In the genomic region with DNA sequence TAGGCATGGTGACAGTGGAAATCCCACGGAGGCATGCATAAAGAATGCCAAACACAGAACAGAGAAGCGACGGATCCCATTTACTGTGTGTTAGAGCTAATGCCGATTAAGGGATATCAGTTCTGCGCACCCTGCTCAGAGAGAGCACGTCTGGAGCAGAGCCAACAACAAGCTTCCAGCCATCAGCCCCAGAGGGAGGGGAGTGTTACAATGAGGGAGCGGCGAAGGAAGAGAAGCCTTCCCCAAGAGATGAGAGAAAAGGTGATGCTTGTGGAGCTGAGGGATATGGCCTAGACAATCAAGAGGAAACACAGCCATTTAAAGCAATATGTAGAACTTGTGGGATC, we compare ENCODE assay signal across 10 mouse cellular contexts.
DNase-seq lines count a peak whose midpoint lies in the region; ATAC-seq and TF ChIP-seq lines count a peak whose summit lies in the region.
"Had no signal": no experiment of that assay in that cellular context is flagged by ENCODE, and none has a peak within 500 bp of the region (broad histone marks: within the 10 kb centered on the region; RNA-seq: fewer than 3 reads in every experiment).

No protein-coding gene starts in this region.

- no peaks in the 10 kb centered on the region for H3K27me3 ChIP-seq in embryonic facial prominence, embryonic 14.5 days (replicated peaks; ENCODE audit: control insufficient read depth, insufficient read depth, low read length)
- no peaks in the 10 kb centered on the region for H3K27me3 ChIP-seq in hindbrain, postnatal 0 days (ENCODE audit: insufficient read depth, low read length)
- H3K27me3 ChIP-seq: limb, embryonic 13.5 days had no signal

- H3K9me3 ChIP-seq in embryonic facial prominence, embryonic 14.5 days (ENCODE audit: control insufficient read depth, low read length) = peaks cover 3% of the 10 kb centered on the region; the same call in 1 of the 2 replicates
- H3K9me3 ChIP-seq in hindbrain, postnatal 0 days (ENCODE audit: low read length) = no peaks in the 10 kb centered on the region

- no peak overlapping the region for H3K9ac ChIP-seq in embryonic facial prominence, embryonic 14.5 days (ENCODE audit: low read depth, low read length)
- H3K9ac ChIP-seq in hindbrain, postnatal 0 days (replicated peaks; ENCODE audit: low read length) = no peak overlapping the region
- H3K9ac ChIP-seq: limb, embryonic 13.5 days had no signal

- DNase-seq in heart, adult 11 months = peak; percentile 55
- no peak for DNase-seq in heart, postnatal 25 days (ENCODE audit: low spot score)
- DNase-seq in left cerebral cortex, postnatal 4 days = peak; percentile 13
- no peak for DNase-seq in left cerebral cortex, adult 18-20 months (ENCODE audit: low spot score in 2 of 2)
- peak; percentile 68 for DNase-seq in embryonic facial prominence, embryonic 14.5 days (ENCODE audit: low spot score)
- DNase-seq in hindbrain, postnatal 0 days (ENCODE audit: low spot score) = peak; percentile 38
- DNase-seq in layer of hippocampus, adult 8-10 months (ENCODE audit: low spot score in 2 of 2) = no peak
- no peak for DNase-seq in adrenal gland, adult 8-10 months
- DNase-seq: cerebellum, adult 9-11 months had no signal

- ATAC-seq in embryonic facial prominence, embryonic 14.5 days (ENCODE audit: low read depth) = peak; percentile 94
- ATAC-seq in hindbrain, postnatal 0 days = no peak

- 0 out of 2 replicates have a peak, but pooled peaks cover 7% of the 10 kb centered on the region for H3K4me1 ChIP-seq in embryonic facial prominence, embryonic 14.5 days (ENCODE audit: control insufficient read depth, insufficient read depth, low read length)
- H3K4me1 ChIP-seq in hindbrain, postnatal 0 days (ENCODE audit: insufficient read depth, low read length) = no peaks in the 10 kb centered on the region

- 42% methylated on average over 8 of the region's 8 CpGs for WGBS in embryonic facial prominence, embryonic 14.5 days
- 35% methylated on average over 8 of the region's 8 CpGs for WGBS in hindbrain, postnatal 0 days

- intact Hi-C loops in heart, postnatal 25 days (cut with DNase I) = no loop called here
- intact Hi-C loops in left cerebral cortex, postnatal 4 days (cut with DNase I) = no loop called here

- no peak overlapping the region for H3K4me3 ChIP-seq in embryonic facial prominence, embryonic 14.5 days (ENCODE audit: low read depth, low read length)
- no peak overlapping the region for H3K4me3 ChIP-seq in hindbrain, postnatal 0 days (ENCODE audit: low read length)
- H3K4me3 ChIP-seq: limb, embryonic 13.5 days had no signal

- no peak for TF ChIP-seq CTCF in hindbrain, postnatal 0 days (IDR thresholded peaks at IDR 0.05; ENCODE audit: low read depth)

- H3K4me2 ChIP-seq in embryonic facial prominence, embryonic 14.5 days (ENCODE audit: low read depth, low read length) = no peak overlapping the region
- H3K4me2 ChIP-seq in hindbrain, postnatal 0 days (ENCODE audit: low read depth, low read length) = no peak overlapping the region
- H3K4me2 ChIP-seq: limb, embryonic 13.5 days had no signal

- H3K36me3 ChIP-seq in embryonic facial prominence, embryonic 14.5 days (ENCODE audit: control insufficient read depth, insufficient read depth, low read length) = no peaks in the 10 kb centered on the region
- H3K36me3 ChIP-seq in hindbrain, postnatal 0 days (ENCODE audit: insufficient read depth, low read length) = no peaks in the 10 kb centered on the region
- H3K36me3 ChIP-seq: limb, embryonic 13.5 days had no signal

- no peak overlapping the region for H3K27ac ChIP-seq in embryonic facial prominence, embryonic 14.5 days (replicated peaks; ENCODE audit: low read depth, low read length)
- H3K27ac ChIP-seq in hindbrain, postnatal 0 days = no peak overlapping the region
- H3K27ac ChIP-seq: limb, embryonic 13.5 days had no signal

Comparison
In these comparisons a context has a peak if more than half of its experiments do, and no peak if none do; other contexts are left out.
1. DNase-seq: peak in heart, adult 11 months (single experiment), left cerebral cortex, postnatal 4 days (single experiment), embryonic facial prominence, embryonic 14.5 days (single experiment) and hindbrain, postnatal 0 days (single experiment); none in heart, postnatal 25 days (single experiment), left cerebral cortex, adult 18-20 months (0 of 2), layer of hippocampus, adult 8-10 months (0 of 2) and adrenal gland, adult 8-10 months (single experiment).